Mouse (Mus musculus) frontal cortex, adult (tissue): ENCODE results near the gene Gm29776.

ENCODE experiments used
- ATAC-seq: cut with Nextera tagmentation; 2 replicates; pipeline ENCODE4 v1.9.2; 2017; ENCODE audit warnings: mild to moderate bottlenecking, moderate library complexity, mixed read lengths; ENCODE audit not compliant: low TSS enrichment

The Gm29776 gene

GRCm38 (mm10) chr14:54698733-54699132, at the start of gene Gm29776:
TSS of gene Gm29776 (minus strand) at chr14:54698833.
- ATAC-seq: no peak

- no peak for ATAC-seq
Observed at GRCm38 (mm10) chr14:54746038-54746437, 47.4 kb upstream of the Gm29776 start.

GRCm38 (mm10) chr14:54744473-54744872, 45.8 kb upstream of the Gm29776 start:
- ATAC-seq: no peak

- no peak for ATAC-seq
Observed at GRCm38 (mm10) chr14:54742375-54742774, 43.7 kb upstream of the Gm29776 start.

- ATAC-seq: no peak
Observed at GRCm38 (mm10) chr14:54741721-54742120, 43.1 kb upstream of the Gm29776 start.

GRCm38 (mm10) chr14:54737634-54738033, 39.0 kb upstream of the Gm29776 start:
- ATAC-seq: no peak

- ATAC-seq: peak; percentile 68
Observed at GRCm38 (mm10) chr14:54736555-54737552, 38.2 kb upstream of the Gm29776 start.

GRCm38 (mm10) chr14:54735221-54735620, 36.6 kb upstream of the Gm29776 start:
- ATAC-seq: no peak

GRCm38 (mm10) chr14:54734004-54734403, 35.4 kb upstream of the Gm29776 start:
- peak; percentile 53 for ATAC-seq

GRCm38 (mm10) chr14:54732206-54732605, 33.6 kb upstream of the Gm29776 start:
- ATAC-seq: peak; percentile 11; the same call in 1 of the 2 replicates

GRCm38 (mm10) chr14:54730305-54730704, 31.7 kb upstream of the Gm29776 start:
- ATAC-seq: no peak

GRCm38 (mm10) chr14:54728823-54729653, 30.4 kb upstream of the Gm29776 start:
- ATAC-seq: peak; percentile 71

- no peak for ATAC-seq
Observed at GRCm38 (mm10) chr14:54727565-54727964, 28.9 kb upstream of the Gm29776 start.

GRCm38 (mm10) chr14:54724049-54724448, 25.4 kb upstream of the Gm29776 start:
- no peak for ATAC-seq

- ATAC-seq: peak; percentile 36; the same call in 1 of the 2 replicates
Observed at GRCm38 (mm10) chr14:54721711-54722110, 23.1 kb upstream of the Gm29776 start.

- ATAC-seq: no peak
Observed at GRCm38 (mm10) chr14:54720654-54721350, 22.2 kb upstream of the Gm29776 start.

GRCm38 (mm10) chr14:54720041-54720440, 21.4 kb upstream of the Gm29776 start:
- no peak for ATAC-seq

- ATAC-seq: no peak
Observed at GRCm38 (mm10) chr14:54715402-54715801, 16.8 kb upstream of the Gm29776 start.

- ATAC-seq: peak; percentile 45
Observed at GRCm38 (mm10) chr14:54714617-54715081, 16.0 kb upstream of the Gm29776 start.

- ATAC-seq: peak; percentile 81
Observed at GRCm38 (mm10) chr14:54714121-54714520, 15.5 kb upstream of the Gm29776 start.

GRCm38 (mm10) chr14:54712861-54713260, 14.2 kb upstream of the Gm29776 start:
- ATAC-seq: no peak

- no peak for ATAC-seq
Observed at GRCm38 (mm10) chr14:54712074-54712473, 13.4 kb upstream of the Gm29776 start, which contains the start of gene Cebpe. TSS of gene Cebpe (minus strand) at chr14:54712174.
